19 mouse cellular contexts compared by ENCODE assay signal in the genomic region with DNA sequence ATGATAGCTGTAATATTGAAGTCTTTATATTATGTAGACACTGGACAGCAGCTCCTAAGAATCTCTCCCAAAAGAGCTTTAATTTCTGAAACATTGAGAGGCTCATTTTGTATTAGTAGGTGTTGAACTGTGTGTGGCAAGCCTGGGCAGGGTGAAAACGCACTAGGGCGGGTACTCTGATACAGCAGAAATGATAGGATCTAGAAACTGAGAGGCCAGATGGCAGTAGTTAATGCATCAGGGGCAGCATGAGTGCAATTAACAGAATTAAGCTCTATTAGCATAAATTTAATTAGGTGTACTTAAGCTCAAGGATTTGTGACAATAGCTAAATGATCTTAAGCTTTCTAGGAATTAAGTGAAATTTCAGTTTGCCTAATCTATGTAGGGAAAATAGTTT.
DNase-seq lines count a peak whose midpoint lies in the region; ATAC-seq and TF ChIP-seq lines count a peak whose summit lies in the region.
"Had no signal": no experiment of that assay in that cellular context is flagged by ENCODE, and none has a peak within 500 bp of the region (broad histone marks: within the 10 kb centered on the region; RNA-seq: fewer than 3 reads in every experiment).

No protein-coding gene starts in this region.

- H3K4me2 ChIP-seq in hindbrain, embryonic 12.5 days (replicated peaks): no peak overlapping the region
- no peak overlapping the region for H3K4me2 ChIP-seq in hindbrain, embryonic 11.5 days (replicated peaks; ENCODE audit: low read depth, low read length)
- no peak overlapping the region for H3K4me2 ChIP-seq in forebrain, embryonic 15.5 days (replicated peaks)
- no peak overlapping the region for H3K4me2 ChIP-seq in midbrain, postnatal 0 days (ENCODE audit: low read depth, low read length, poor library complexity, severe bottlenecking)
- H3K4me2 ChIP-seq: limb, embryonic 12.5 days; liver, embryonic 12.5 days; lung, embryonic 14.5 days had no signal

- TF ChIP-seq POLR2A in brain, embryonic 14.5 days (IDR thresholded peaks at IDR 0.05; ENCODE audit: borderline replicate concordance, extremely low read depth, insufficient read depth, insufficient read length, poor library complexity, severe bottlenecking): no peak

- DNase-seq in hindbrain, embryonic 11.5 days (ENCODE audit: low spot score): no peak
- DNase-seq in brain, embryonic 14.5 days (ENCODE audit: low read depth): peak; percentile 88
- peak; percentile 45 for DNase-seq in midbrain, postnatal 0 days (ENCODE audit: low spot score)
- no peak for DNase-seq in lung, postnatal 10 days
- DNase-seq: adrenal gland, postnatal 36 days; cerebellum, adult 2 months; gastrocnemius, postnatal 25 days; kidney, postnatal 4 days; layer of hippocampus, adult 9-11 months; lung, embryonic 14.5 days; right cerebral cortex, postnatal 4 days had no signal

- ATAC-seq in hindbrain, embryonic 12.5 days (ENCODE audit: low FRiP score): peak; percentile 68
- ATAC-seq in hindbrain, embryonic 11.5 days (ENCODE audit: low FRiP score): no peak
- peak; percentile 91 for ATAC-seq in forebrain, embryonic 15.5 days (replicated peaks)
- no peak for ATAC-seq in midbrain, postnatal 0 days (ENCODE audit: low FRiP score)
- no peak for ATAC-seq in megakaryocyte-erythroid progenitor cell, adult 5-6 weeks (replicated peaks; ENCODE audit: low FRiP score, low TSS enrichment, poor library complexity, severe bottlenecking)
- no peak for ATAC-seq in erythroid progenitor cell, adult 5-6 weeks (replicated peaks; ENCODE audit: low FRiP score, poor library complexity, severe bottlenecking)
- ATAC-seq: intestine, embryonic 16.5 days; liver, embryonic 12.5 days had no signal

- TF ChIP-seq CTCF in brain, embryonic 14.5 days (IDR thresholded peaks at IDR 0.05; ENCODE audit: borderline replicate concordance, extremely low read depth, insufficient read depth, insufficient read length): no peak
- no peak for TF ChIP-seq CTCF in midbrain, postnatal 0 days (IDR thresholded peaks at IDR 0.05)

- no peak overlapping the region for H3K27ac ChIP-seq in hindbrain, embryonic 12.5 days
- no peak overlapping the region for H3K27ac ChIP-seq in hindbrain, embryonic 11.5 days (ENCODE audit: low read depth, low read length)
- H3K27ac ChIP-seq in forebrain, embryonic 15.5 days (replicated peaks): no peak overlapping the region
- no peak overlapping the region for H3K27ac ChIP-seq in midbrain, postnatal 0 days (ENCODE audit: low read depth, low read length)
- H3K27ac ChIP-seq: limb, embryonic 12.5 days; liver, embryonic 12.5 days; macrophage had no signal

- H3K27me3 ChIP-seq in hindbrain, embryonic 12.5 days: no peaks in the 10 kb centered on the region
- H3K27me3 ChIP-seq in hindbrain, embryonic 11.5 days (ENCODE audit: control insufficient read depth, insufficient read depth, low read length): no peaks in the 10 kb centered on the region
- H3K27me3 ChIP-seq in forebrain, embryonic 15.5 days: no peaks in the 10 kb centered on the region
- H3K27me3 ChIP-seq in midbrain, postnatal 0 days (ENCODE audit: insufficient read depth, low read length): no peaks in the 10 kb centered on the region
- H3K27me3 ChIP-seq: limb, embryonic 12.5 days; liver, embryonic 12.5 days had no signal

- WGBS in hindbrain, embryonic 12.5 days: 65% methylated on average over 2 of the region's 2 CpGs
- 74% methylated on average over 2 of the region's 2 CpGs for WGBS in hindbrain, embryonic 11.5 days
- 17% methylated on average over 2 of the region's 2 CpGs for WGBS in forebrain, embryonic 15.5 days
- 39% methylated on average over 2 of the region's 2 CpGs for WGBS in midbrain, postnatal 0 days

- no peaks in the 10 kb centered on the region for H3K9me3 ChIP-seq in hindbrain, embryonic 12.5 days (replicated peaks)
- no peaks in the 10 kb centered on the region for H3K9me3 ChIP-seq in hindbrain, embryonic 11.5 days (ENCODE audit: control insufficient read depth, low read length)
- no peaks in the 10 kb centered on the region for H3K9me3 ChIP-seq in forebrain, embryonic 15.5 days
- H3K9me3 ChIP-seq in midbrain, postnatal 0 days (ENCODE audit: low read length): no peaks in the 10 kb centered on the region
- H3K9me3 ChIP-seq: limb, embryonic 12.5 days; liver, embryonic 12.5 days had no signal

- H3K36me3 ChIP-seq in hindbrain, embryonic 12.5 days: no peaks in the 10 kb centered on the region
- H3K36me3 ChIP-seq in hindbrain, embryonic 11.5 days (ENCODE audit: control insufficient read depth, insufficient read depth, low read length): no peaks in the 10 kb centered on the region
- no peaks in the 10 kb centered on the region for H3K36me3 ChIP-seq in forebrain, embryonic 15.5 days
- no peaks in the 10 kb centered on the region for H3K36me3 ChIP-seq in midbrain, postnatal 0 days (ENCODE audit: insufficient read depth, low read length)
- H3K36me3 ChIP-seq: limb, embryonic 12.5 days; liver, embryonic 12.5 days had no signal

- no peaks in the 10 kb centered on the region for H3K4me1 ChIP-seq in hindbrain, embryonic 12.5 days
- no peaks in the 10 kb centered on the region for H3K4me1 ChIP-seq in hindbrain, embryonic 11.5 days (replicated peaks; ENCODE audit: control insufficient read depth, insufficient read depth, low read length)
- 0 out of 2 replicates have a peak, but pooled peaks cover 5% of the 10 kb centered on the region for H3K4me1 ChIP-seq in forebrain, embryonic 15.5 days
- H3K4me1 ChIP-seq in midbrain, postnatal 0 days (ENCODE audit: insufficient read depth, low read length): no peaks in the 10 kb centered on the region
- H3K4me1 ChIP-seq: limb, embryonic 12.5 days; liver, embryonic 12.5 days had no signal

- no peak overlapping the region for H3K4me3 ChIP-seq in hindbrain, embryonic 12.5 days
- H3K4me3 ChIP-seq in hindbrain, embryonic 11.5 days (ENCODE audit: low read depth, low read length): no peak overlapping the region
- H3K4me3 ChIP-seq in forebrain, embryonic 15.5 days: no peak overlapping the region
- H3K4me3 ChIP-seq in midbrain, postnatal 0 days (ENCODE audit: low read depth, low read length): no peak overlapping the region
- H3K4me3 ChIP-seq: limb, embryonic 12.5 days; liver, embryonic 12.5 days had no signal

- no peak overlapping the region for H3K9ac ChIP-seq in hindbrain, embryonic 12.5 days
- H3K9ac ChIP-seq in hindbrain, embryonic 11.5 days (ENCODE audit: low read depth, low read length): no peak overlapping the region
- no peak overlapping the region for H3K9ac ChIP-seq in forebrain, embryonic 15.5 days (replicated peaks)
- H3K9ac ChIP-seq in midbrain, postnatal 0 days (replicated peaks; ENCODE audit: low read length, poor library complexity, severe bottlenecking): no peak overlapping the region
- H3K9ac ChIP-seq: limb, embryonic 12.5 days; liver, embryonic 12.5 days; lung, embryonic 14.5 days had no signal

Comparison
In these comparisons a context has a peak if more than half of its experiments do, and no peak if none do; other contexts are left out.
1. ATAC-seq: peak in hindbrain, embryonic 12.5 days (single experiment) and forebrain, embryonic 15.5 days (single experiment); none in hindbrain, embryonic 11.5 days (single experiment), midbrain, postnatal 0 days (single experiment), megakaryocyte-erythroid progenitor cell, adult 5-6 weeks (single experiment) and erythroid progenitor cell, adult 5-6 weeks (single experiment).
2. DNase-seq: peak in brain, embryonic 14.5 days (single experiment) and midbrain, postnatal 0 days (single experiment); none in hindbrain, embryonic 11.5 days (single experiment) and lung, postnatal 10 days (single experiment).